Mouse (Mus musculus): ENCODE results near the gene Cdc25a. TPM values are rescaled to one million over a fixed set of nuclear protein-coding genes. Genes with fewer than 3 reads are reported as not detected.

Gene Cdc25a
- polyA plus RNA-seq, 1 experiment from 2014 or later: 26.0 TPM

DNA sequence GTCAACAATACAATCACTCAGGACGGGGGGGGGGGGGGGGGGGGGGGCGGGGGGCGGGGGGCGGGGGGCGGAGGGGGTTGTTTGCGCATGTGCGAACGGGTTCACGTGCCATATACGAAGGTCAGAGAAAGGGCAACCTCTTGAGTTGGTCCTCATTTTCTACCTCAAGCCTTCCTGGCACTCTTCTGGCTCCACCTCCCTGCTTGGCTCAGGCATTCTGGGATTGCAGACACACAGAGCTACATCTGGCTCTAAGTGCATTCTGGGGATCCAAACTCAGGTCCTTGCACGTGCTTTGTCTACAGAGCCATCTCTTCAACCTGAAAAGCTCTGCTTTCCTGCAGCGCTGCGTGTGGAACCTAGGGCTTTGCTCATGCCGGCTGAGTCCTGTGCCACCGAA lies 24.0 kb downstream of the Cdc25a start:
- Histone ChIP-seq H3K36me3 (ENCODE audit: control insufficient read depth, insufficient read depth, low read length) (no peaks in the 10 kb centered on the region), H3K9ac (ENCODE audit: low read length) (no peak overlapping the region), H3K27me3 (ENCODE audit: control insufficient read depth, insufficient read depth, low read length) (no peaks in the 10 kb centered on the region), H3K9me3 (replicated peaks; ENCODE audit: control insufficient read depth, low read length) (no peaks in the 10 kb centered on the region), H3K4me1 (ENCODE audit: control insufficient read depth, insufficient read depth, low read length) (peaks cover 2% of the 10 kb centered on the region), H3K4me3 (replicated peaks; ENCODE audit: low read length) (no peak overlapping the region), H3K27ac (ENCODE audit: low read length) (0 out of 2 replicates have a peak overlapping the region, but pooled peaks have one; percentile 17), H3K4me2 (ENCODE audit: low read depth, low read length) (no peak overlapping the region)
- no peak for ATAC-seq (ENCODE audit: insufficient read depth, low FRiP score)
- WGBS: 53% methylated on average over 10 of the region's 15 CpGs

DNA sequence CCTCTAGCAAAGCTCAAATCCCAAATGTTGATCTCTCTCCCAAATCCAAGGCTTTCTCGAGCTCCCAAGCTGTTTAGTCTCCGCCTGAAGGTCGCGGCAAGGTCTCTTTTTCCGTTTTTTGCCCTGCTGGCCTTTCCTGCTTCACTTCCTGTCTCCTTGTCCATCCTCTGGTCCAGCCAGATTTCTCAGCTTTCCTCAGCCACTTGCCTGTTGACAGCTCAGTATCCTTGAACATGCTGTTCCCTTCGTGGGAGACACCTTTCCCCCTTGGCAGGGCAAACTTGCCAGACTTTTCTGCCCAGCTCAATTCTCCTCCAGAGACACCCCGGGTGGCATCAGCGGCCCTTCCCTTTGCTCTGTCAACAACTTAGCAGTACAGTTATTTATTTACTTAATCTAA lies 24.4 kb downstream of the Cdc25a start:
- H3K4me3 ChIP-seq (replicated peaks; ENCODE audit: low read length): no peak overlapping the region
- no peaks in the 10 kb centered on the region; the same call in 1 of the 2 replicates for H3K4me1 ChIP-seq (ENCODE audit: control insufficient read depth, insufficient read depth, low read length)
- H3K36me3 ChIP-seq (ENCODE audit: control insufficient read depth, insufficient read depth, low read length): no peaks in the 10 kb centered on the region
- H3K9ac ChIP-seq (ENCODE audit: low read length): no peak overlapping the region
- 0 out of 2 replicates have a peak overlapping the region, but pooled peaks have one; percentile 17 for H3K27ac ChIP-seq (ENCODE audit: low read length)
- no peaks in the 10 kb centered on the region for H3K27me3 ChIP-seq (ENCODE audit: control insufficient read depth, insufficient read depth, low read length)
- H3K9me3 ChIP-seq (replicated peaks; ENCODE audit: control insufficient read depth, low read length): no peaks in the 10 kb centered on the region
- H3K4me2 ChIP-seq (ENCODE audit: low read depth, low read length): no peak overlapping the region
- ATAC-seq (ENCODE audit: insufficient read depth, low FRiP score): no peak
- WGBS: 62% methylated on average over 8 of the region's 8 CpGs

DNA sequence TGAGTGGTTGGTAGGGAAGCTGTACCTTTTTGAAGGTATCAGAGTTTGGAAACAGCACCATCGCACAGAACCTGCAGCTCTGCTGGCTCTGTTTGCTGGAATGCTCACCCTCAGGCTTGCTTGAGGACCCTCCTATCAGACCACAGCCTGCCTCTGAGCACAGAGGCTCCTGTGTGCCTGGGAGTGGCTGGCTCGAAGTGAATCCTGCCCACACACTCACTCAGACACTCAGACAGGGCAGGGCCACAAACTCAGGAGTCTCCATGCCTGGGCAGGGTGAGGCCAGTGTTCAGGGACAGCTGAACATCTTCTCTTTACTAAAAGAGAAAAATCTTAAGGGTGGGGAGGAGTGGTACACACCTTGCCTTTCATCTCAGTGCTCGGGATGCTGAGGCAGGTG lies 25.2 kb downstream of the Cdc25a start:
- Histone ChIP-seq H3K27ac (ENCODE audit: low read length) (no peak overlapping the region), H3K9ac (ENCODE audit: low read length) (no peak overlapping the region), H3K27me3 (ENCODE audit: control insufficient read depth, insufficient read depth, low read length) (no peaks in the 10 kb centered on the region), H3K36me3 (ENCODE audit: control insufficient read depth, insufficient read depth, low read length) (no peaks in the 10 kb centered on the region), H3K4me2 (ENCODE audit: low read depth, low read length) (no peak overlapping the region), H3K4me3 (replicated peaks; ENCODE audit: low read length) (no peak overlapping the region), H3K9me3 (replicated peaks; ENCODE audit: control insufficient read depth, low read length) (no peaks in the 10 kb centered on the region), H3K4me1 (ENCODE audit: control insufficient read depth, insufficient read depth, low read length) (no peaks in the 10 kb centered on the region; the same call in 1 of the 2 replicates)
- peak; percentile 66; the same call in 1 of the 2 replicates for ATAC-seq (ENCODE audit: insufficient read depth, low FRiP score)
- 80% methylated on average over 3 of the region's 3 CpGs for WGBS

DNA sequence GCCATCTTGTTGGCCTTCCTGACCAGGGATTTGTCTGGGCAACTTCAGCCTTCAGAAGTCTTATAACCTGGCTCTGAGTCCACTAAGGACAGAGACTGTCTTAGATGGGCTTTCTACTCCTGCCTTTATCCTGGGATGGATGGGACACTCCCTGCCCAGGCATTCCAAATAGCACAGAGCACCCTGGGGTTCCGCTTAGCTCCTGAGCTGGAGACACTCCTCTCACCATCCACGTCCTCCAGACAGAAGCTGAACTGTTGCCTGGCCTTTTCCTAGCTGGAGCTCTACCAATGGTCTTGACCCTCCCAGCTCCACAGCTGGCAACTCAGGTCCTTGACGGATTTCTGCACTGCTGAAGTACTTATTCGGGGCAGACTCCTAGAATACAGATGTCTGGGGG lies 26.9 kb downstream of the Cdc25a start:
- ATAC-seq (ENCODE audit: insufficient read depth, low FRiP score): no peak
- Histone ChIP-seq H3K9me3 (replicated peaks; ENCODE audit: control insufficient read depth, low read length) (no peaks in the 10 kb centered on the region), H3K27ac (ENCODE audit: low read length) (no peak overlapping the region), H3K27me3 (ENCODE audit: control insufficient read depth, insufficient read depth, low read length) (no peaks in the 10 kb centered on the region), H3K4me1 (ENCODE audit: control insufficient read depth, insufficient read depth, low read length) (no peaks in the 10 kb centered on the region; the same call in 1 of the 2 replicates), H3K4me3 (replicated peaks; ENCODE audit: low read length) (no peak overlapping the region), H3K9ac (ENCODE audit: low read length) (no peak overlapping the region), H3K36me3 (ENCODE audit: control insufficient read depth, insufficient read depth, low read length) (no peaks in the 10 kb centered on the region), H3K4me2 (ENCODE audit: low read depth, low read length) (no peak overlapping the region)
- WGBS: 49% methylated on average over 4 of the region's 4 CpGs

DNA sequence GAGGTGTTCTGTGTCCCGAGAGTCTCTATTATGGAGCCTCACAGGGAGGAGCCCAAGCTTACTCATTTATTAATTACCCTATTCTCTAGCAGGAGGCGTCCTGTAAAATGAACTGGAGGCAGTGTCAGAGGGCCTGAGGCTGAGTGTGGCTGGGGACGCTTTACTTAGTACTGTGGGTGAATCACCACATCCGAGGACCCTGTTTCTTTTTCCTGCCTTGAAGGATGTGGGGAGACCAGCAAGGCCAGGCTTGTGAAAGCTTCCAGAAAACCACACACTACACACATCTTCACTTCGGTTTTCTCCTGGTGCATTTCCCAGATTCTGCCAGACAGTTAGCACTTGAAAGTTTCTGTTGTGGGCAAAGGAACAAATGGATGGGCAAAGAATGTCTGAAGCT lies 27.4 kb downstream of the Cdc25a start:
- Histone ChIP-seq H3K9ac (ENCODE audit: low read length) (no peak overlapping the region), H3K27ac (ENCODE audit: low read length) (no peak overlapping the region), H3K4me3 (replicated peaks; ENCODE audit: low read length) (no peak overlapping the region), H3K9me3 (replicated peaks; ENCODE audit: control insufficient read depth, low read length) (no peaks in the 10 kb centered on the region), H3K4me2 (ENCODE audit: low read depth, low read length) (no peak overlapping the region), H3K36me3 (ENCODE audit: control insufficient read depth, insufficient read depth, low read length) (no peaks in the 10 kb centered on the region), H3K4me1 (ENCODE audit: control insufficient read depth, insufficient read depth, low read length) (no peaks in the 10 kb centered on the region; the same call in 1 of the 2 replicates), H3K27me3 (ENCODE audit: control insufficient read depth, insufficient read depth, low read length) (no peaks in the 10 kb centered on the region)
- 65% methylated on average over 5 of the region's 5 CpGs for WGBS
- no peak for ATAC-seq (ENCODE audit: insufficient read depth, low FRiP score)

- WGBS: 37% methylated on average over 8 of the region's 8 CpGs
- no peak overlapping the region for H3K27ac ChIP-seq (ENCODE audit: low read length)
Observed at GRCm38 (mm10) chr9:109907300-109907699, 31.9 kb downstream of the Cdc25a start.

GRCm38 (mm10) chr9:109907774-109908465 lies 32.5 kb downstream of the Cdc25a start:
- no peaks in the 10 kb centered on the region for H3K4me1 ChIP-seq (ENCODE audit: control insufficient read depth, insufficient read depth, low read length)
- no peaks in the 10 kb centered on the region for H3K27me3 ChIP-seq (ENCODE audit: control insufficient read depth, insufficient read depth, low read length)
- WGBS: 68% methylated on average over 6 of the region's 6 CpGs
- no peak for ATAC-seq (ENCODE audit: insufficient read depth, low FRiP score)
- H3K27ac ChIP-seq (ENCODE audit: low read length): no peak overlapping the region
- no peaks in the 10 kb centered on the region for H3K9me3 ChIP-seq (replicated peaks; ENCODE audit: control insufficient read depth, low read length)
- no peak overlapping the region for H3K4me3 ChIP-seq (replicated peaks; ENCODE audit: low read length)
- no peaks in the 10 kb centered on the region for H3K36me3 ChIP-seq (ENCODE audit: control insufficient read depth, insufficient read depth, low read length)
- no peak overlapping the region for H3K9ac ChIP-seq (ENCODE audit: low read length)
- no peak overlapping the region for H3K4me2 ChIP-seq (ENCODE audit: low read depth, low read length)

More at GRCm38 (mm10) chr9:109907300-109907699, 31.9 kb downstream of the Cdc25a start:
- H3K4me2 ChIP-seq (ENCODE audit: low read depth, low read length): no peak overlapping the region
- peak; percentile 53; the same call in 1 of the 2 replicates for ATAC-seq (ENCODE audit: insufficient read depth, low FRiP score)
- no peaks in the 10 kb centered on the region for H3K4me1 ChIP-seq (ENCODE audit: control insufficient read depth, insufficient read depth, low read length)
- H3K27me3 ChIP-seq (ENCODE audit: control insufficient read depth, insufficient read depth, low read length): no peaks in the 10 kb centered on the region
- H3K9me3 ChIP-seq (replicated peaks; ENCODE audit: control insufficient read depth, low read length): no peaks in the 10 kb centered on the region
- H3K9ac ChIP-seq (ENCODE audit: low read length): no peak overlapping the region
- no peaks in the 10 kb centered on the region for H3K36me3 ChIP-seq (ENCODE audit: control insufficient read depth, insufficient read depth, low read length)
- no peak overlapping the region for H3K4me3 ChIP-seq (replicated peaks; ENCODE audit: low read length)

DNA sequence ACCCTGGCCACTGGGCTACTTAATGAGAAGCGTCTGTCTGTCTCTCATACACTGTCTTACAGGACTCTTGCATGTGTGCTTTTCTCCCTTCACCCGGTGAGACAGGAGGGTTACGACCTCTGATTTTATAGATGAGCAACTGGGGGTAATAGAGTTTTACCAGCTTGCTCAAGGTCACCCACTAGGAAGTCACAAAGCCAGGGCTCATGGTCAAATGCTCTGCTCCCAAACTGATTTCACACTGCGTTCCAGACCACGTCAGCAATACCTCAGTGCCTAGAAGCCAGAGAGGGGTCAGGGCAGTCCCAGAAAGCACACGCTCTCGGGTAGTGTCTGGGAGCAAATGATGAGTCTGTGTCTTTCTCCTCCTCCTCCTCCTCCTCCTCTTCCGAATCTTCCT lies 33.7 kb downstream of the Cdc25a start:
- Histone ChIP-seq H3K4me1 (ENCODE audit: control insufficient read depth, insufficient read depth, low read length) (no peaks in the 10 kb centered on the region), H3K4me3 (replicated peaks; ENCODE audit: low read length) (no peak overlapping the region), H3K9ac (ENCODE audit: low read length) (no peak overlapping the region), H3K27ac (ENCODE audit: low read length) (no peak overlapping the region), H3K36me3 (ENCODE audit: control insufficient read depth, insufficient read depth, low read length) (no peaks in the 10 kb centered on the region), H3K27me3 (ENCODE audit: control insufficient read depth, insufficient read depth, low read length) (no peaks in the 10 kb centered on the region), H3K9me3 (replicated peaks; ENCODE audit: control insufficient read depth, low read length) (no peaks in the 10 kb centered on the region), H3K4me2 (ENCODE audit: low read depth, low read length) (no peak overlapping the region)
- ATAC-seq (ENCODE audit: insufficient read depth, low FRiP score): no peak
- 76% methylated on average over 8 of the region's 8 CpGs for WGBS

GRCm38 (mm10) chr9:109909926-109910325 lies 34.5 kb downstream of the Cdc25a start:
- Histone ChIP-seq H3K36me3 (ENCODE audit: control insufficient read depth, insufficient read depth, low read length) (no peaks in the 10 kb centered on the region), H3K27ac (ENCODE audit: low read length) (no peak overlapping the region), H3K27me3 (ENCODE audit: control insufficient read depth, insufficient read depth, low read length) (no peaks in the 10 kb centered on the region), H3K4me3 (replicated peaks; ENCODE audit: low read length) (no peak overlapping the region), H3K4me1 (ENCODE audit: control insufficient read depth, insufficient read depth, low read length) (no peaks in the 10 kb centered on the region), H3K4me2 (ENCODE audit: low read depth, low read length) (no peak overlapping the region), H3K9me3 (replicated peaks; ENCODE audit: control insufficient read depth, low read length) (no peaks in the 10 kb centered on the region), H3K9ac (ENCODE audit: low read length) (no peak overlapping the region)
- 80% methylated on average over 4 of the region's 4 CpGs for WGBS
- ATAC-seq (ENCODE audit: insufficient read depth, low FRiP score): no peak

All from stomach, embryonic 16.5 days (tissue).